Mouse (Mus musculus) stomach, embryonic 14.5 days (tissue): ENCODE measurements around the gene Ensa. TPM values are rescaled to one million over a fixed set of nuclear protein-coding genes. Genes with fewer than 3 reads are reported as not detected.
"Not testable (repeated sequence)": the region's sequence is repeated elsewhere in the genome, so short reads cannot be mapped to it uniquely, and the experiment has no call there.

Source experiments
- ATAC-seq: fragments of 200-750 bp; cut with Nextera tagmentation; 2 replicates; pipeline ENCODE4 v1.8.0; 2017; ENCODE audit warnings: low read depth, moderate TSS enrichment; ENCODE audit not compliant: insufficient number of reproducible peaks, insufficient read depth, low FRiP score
- H3K27ac ChIP-seq: fragments of 300-500 bp; sonication (generic); 2 replicates; pipeline ENCODE4 v1.5.1; 2014; ENCODE audit warnings: mild to moderate bottlenecking, low read length, moderate library complexity, mixed read lengths
- H3K27me3 ChIP-seq: fragments of 300-500 bp; sonication (generic); 2 replicates; pipeline ENCODE4 v1.6.1; 2014; ENCODE audit warnings: low read length, control low read depth, mixed read lengths; ENCODE audit not compliant: control insufficient read depth, insufficient read depth
- H3K36me3 ChIP-seq: fragments of 300-500 bp; sonication (generic); 2 replicates; pipeline ENCODE4 v1.6.1; 2014; ENCODE audit warnings: mild to moderate bottlenecking, control low read depth, low read length, moderate library complexity, mixed read lengths; ENCODE audit not compliant: control insufficient read depth, insufficient read depth
- H3K4me1 ChIP-seq: fragments of 300-500 bp; sonication (generic); 2 replicates; pipeline ENCODE4 v1.6.1; 2014; ENCODE audit warnings: low read length, control low read depth, mixed read lengths; ENCODE audit not compliant: control insufficient read depth, insufficient read depth
- H3K4me2 ChIP-seq: fragments of 300-500 bp; sonication (generic); replicated peaks from 2 replicates; pipeline ENCODE4 v1.6.1; 2014; ENCODE audit warnings: low read depth, low read length, control low read depth
- H3K4me3 ChIP-seq: fragments of 300-500 bp; sonication (generic); 2 replicates; pipeline ENCODE4 v1.5.1; 2014; ENCODE audit warnings: low read depth, low read length, control low read depth
- H3K9ac ChIP-seq: fragments of 300-500 bp; sonication (generic); replicated peaks from 2 replicates; pipeline ENCODE4 v1.6.1; 2014; ENCODE audit warnings: low read depth, mild to moderate bottlenecking, control low read depth, low read length, moderate library complexity, mixed read lengths
- H3K9me3 ChIP-seq: fragments of 300-500 bp; sonication (generic); 2 replicates; pipeline ENCODE4 v1.6.1; 2016; ENCODE audit warnings: low read depth, low read length, control low read depth; ENCODE audit not compliant: control insufficient read depth
- WGBS: fragments of 180-500 bp; shearing (Covaris S2); extraction: QIAGEN DNeasy Blood & Tissue Kit; methylation state at CpG from one replicate; pipeline ENCODE4 v1.1.7; 2014; 5-methylcytosine and 5-hydroxymethylcytosine counted together
- polyA plus RNA-seq: library from polyadenylated mRNA; unstranded; fragments of >200 nt; fragmentation: Nextera tagmentation; extraction: Ambion mirVana; gene quantifications from 2 replicates; pipeline ENCODE4 v1.2.1, GENCODE M21; 2014

The Ensa gene
- polyA plus RNA-seq, 1 experiment from 2014 or later = 76.3 TPM

- no peak overlapping the region; the same call in 1 of the 2 replicates for H3K27ac ChIP-seq
- H3K36me3 ChIP-seq = no peaks in the 10 kb centered on the region
- no peak overlapping the region for H3K9ac ChIP-seq
- H3K9me3 ChIP-seq = no peaks in the 10 kb centered on the region
- H3K4me3 ChIP-seq = no peak overlapping the region
- H3K27me3 ChIP-seq = no peaks in the 10 kb centered on the region
- H3K4me2 ChIP-seq = no peak overlapping the region
- H3K4me1 ChIP-seq = peaks cover 10% of the 10 kb centered on the region; the same call in 1 of the 2 replicates
- no peak for ATAC-seq
- 82% methylated on average over 3 of the region's 3 CpGs for WGBS
These were observed 26.2 kb downstream of the Ensa start for GRCm38 (mm10) chr3:95651033-95651373.

GRCm38 (mm10) chr3:95651391-95652203, 26.8 kb downstream of the Ensa start:
- Histone ChIP-seq H3K4me3 (no peak overlapping the region), H3K27me3 (no peaks in the 10 kb centered on the region), H3K4me2 (no peak overlapping the region), H3K27ac (no peak overlapping the region), H3K36me3 (no peaks in the 10 kb centered on the region), H3K9ac (no peak overlapping the region), H3K9me3 (no peaks in the 10 kb centered on the region), H3K4me1 (peaks cover 10% of the 10 kb centered on the region; the same call in 1 of the 2 replicates)
- WGBS = 83% methylated on average over 16 of the region's 16 CpGs
- no peak for ATAC-seq

GRCm38 (mm10) chr3:95652204-95652811, 27.5 kb downstream of the Ensa start:
- H3K4me1 ChIP-seq = peaks cover 10% of the 10 kb centered on the region; the same call in 1 of the 2 replicates
- no peak for ATAC-seq
- no peaks in the 10 kb centered on the region for H3K36me3 ChIP-seq
- H3K4me3 ChIP-seq = no peak overlapping the region
- H3K27ac ChIP-seq = no peak overlapping the region
- H3K27me3 ChIP-seq = no peaks in the 10 kb centered on the region
- WGBS = 57% methylated on average over 7 of the region's 7 CpGs
- no peak overlapping the region for H3K4me2 ChIP-seq
- H3K9me3 ChIP-seq = no peaks in the 10 kb centered on the region
- no peak overlapping the region for H3K9ac ChIP-seq

GRCm38 (mm10) chr3:95652871-95653270, 28.1 kb downstream of the Ensa start:
- Histone ChIP-seq H3K27ac (no peak overlapping the region), H3K27me3 (no peaks in the 10 kb centered on the region), H3K9ac (no peak overlapping the region), H3K36me3 (no peaks in the 10 kb centered on the region), H3K9me3 (no peaks in the 10 kb centered on the region), H3K4me3 (no peak overlapping the region), H3K4me2 (no peak overlapping the region), H3K4me1 (peaks cover 10% of the 10 kb centered on the region; the same call in 1 of the 2 replicates)
- 20% methylated on average over 6 of the region's 6 CpGs for WGBS
- ATAC-seq = no peak

GRCm38 (mm10) chr3:95653473-95654034, 28.8 kb downstream of the Ensa start:
- no peaks in the 10 kb centered on the region for H3K27me3 ChIP-seq
- peaks cover 10% of the 10 kb centered on the region; the same call in 1 of the 2 replicates for H3K4me1 ChIP-seq
- WGBS = 15% methylated on average over 11 of the region's 11 CpGs
- no peaks in the 10 kb centered on the region for H3K36me3 ChIP-seq
- H3K9me3 ChIP-seq = no peaks in the 10 kb centered on the region
- no peak overlapping the region for H3K9ac ChIP-seq
- no peak overlapping the region for H3K4me3 ChIP-seq
- H3K27ac ChIP-seq = peak overlapping the region; percentile 30; the same call in 1 of the 2 replicates
- H3K4me2 ChIP-seq = 0 out of 2 replicates have a peak overlapping the region, but pooled peaks have one; percentile 2
- ATAC-seq = peak; percentile 24; the same call in 1 of the 2 replicates

GRCm38 (mm10) chr3:95654371-95654770, 29.6 kb downstream of the Ensa start:
- not testable (repeated sequence) for H3K4me1 ChIP-seq, H3K4me2 ChIP-seq, ATAC-seq, H3K9ac ChIP-seq, H3K27me3 ChIP-seq, H3K36me3 ChIP-seq, H3K9me3 ChIP-seq, H3K4me3 ChIP-seq, H3K27ac ChIP-seq
- WGBS = 95% methylated on average over 3 of the region's 3 CpGs

GRCm38 (mm10) chr3:95655437-95655836, 30.6 kb downstream of the Ensa start:
- WGBS = 85% methylated on average over 5 of the region's 5 CpGs
- ATAC-seq = no peak
- no peaks in the 10 kb centered on the region for H3K9me3 ChIP-seq
- H3K4me3 ChIP-seq = no peak overlapping the region
- H3K27ac ChIP-seq = no peak overlapping the region
- H3K9ac ChIP-seq = no peak overlapping the region
- H3K36me3 ChIP-seq = peaks cover 4% of the 10 kb centered on the region
- no peaks in the 10 kb centered on the region for H3K27me3 ChIP-seq
- H3K4me2 ChIP-seq = no peak overlapping the region
- peaks cover 12% of the 10 kb centered on the region for H3K4me1 ChIP-seq

GRCm38 (mm10) chr3:95657108-95657507, 32.3 kb downstream of the Ensa start:
- H3K36me3 ChIP-seq = peaks cover 19% of the 10 kb centered on the region
- no peak for ATAC-seq
- H3K4me1 ChIP-seq = peaks cover 27% of the 10 kb centered on the region
- H3K4me2 ChIP-seq = no peak overlapping the region
- no peaks in the 10 kb centered on the region for H3K27me3 ChIP-seq
- no peak overlapping the region for H3K4me3 ChIP-seq
- H3K27ac ChIP-seq = no peak overlapping the region
- H3K9ac ChIP-seq = no peak overlapping the region
- H3K9me3 ChIP-seq = no peaks in the 10 kb centered on the region
- WGBS = 93% methylated on average over 3 of the region's 3 CpGs
